8 mouse cellular contexts compared by ENCODE assay signal in the genomic region with DNA sequence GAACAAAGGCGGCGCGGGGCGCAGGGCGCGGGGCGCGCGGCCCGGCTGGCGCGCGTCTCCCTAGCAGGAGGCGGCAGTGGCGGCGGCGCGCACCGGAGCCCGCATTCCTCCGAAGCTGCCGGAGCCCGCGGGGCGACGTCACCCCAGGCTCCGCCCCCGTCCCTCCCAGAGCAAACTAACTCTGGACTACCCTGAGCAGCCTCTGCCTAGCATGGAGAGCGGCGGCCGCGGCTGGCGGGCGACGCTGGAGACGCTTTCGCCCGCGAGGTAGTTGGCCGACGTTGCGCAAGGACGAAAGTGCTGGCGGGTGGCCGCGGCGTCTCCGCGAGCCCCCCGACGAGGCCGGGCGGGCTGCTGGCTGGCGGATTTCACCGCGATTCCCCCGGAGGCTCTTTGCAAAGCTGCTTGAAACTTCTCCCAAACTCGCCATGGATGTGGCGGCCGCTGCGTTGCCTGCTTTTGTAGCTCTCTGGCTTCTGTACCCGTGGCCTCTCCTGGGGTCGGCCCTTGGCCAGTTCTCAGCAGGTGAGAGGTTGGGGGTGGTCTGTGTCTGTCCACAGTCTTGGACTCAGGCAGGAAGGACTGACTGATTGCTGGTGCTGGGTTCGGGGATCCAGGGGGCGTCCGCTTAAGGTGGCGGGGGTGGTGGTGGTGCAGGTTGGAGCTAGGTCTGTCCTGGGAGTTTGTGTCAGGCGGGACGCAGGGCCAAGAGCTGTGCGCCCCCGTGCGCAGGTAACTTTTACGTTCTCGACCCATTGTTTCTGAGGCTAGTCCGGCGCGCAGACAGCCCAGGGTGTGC. TPM values are rescaled to one million over a fixed set of nuclear protein-coding genes. Genes with fewer than 3 reads are reported as not detected.
DNase-seq lines count a peak whose midpoint lies in the region; ATAC-seq and TF ChIP-seq lines count a peak whose summit lies in the region.

A gene (plus strand): TSS at position 168 of the 799 bp plus-strand sequence.

- no peak for ATAC-seq in CD4-positive, CD25-positive, alpha-beta regulatory T cell, adult 4 months
- peak; percentile 96 for ATAC-seq in heart, embryonic 12.5 days (ENCODE audit: insufficient number of reproducible peaks, low FRiP score)
- ATAC-seq in kidney, postnatal 0 days (replicated peaks; ENCODE audit: low FRiP score, low read depth) = peak; percentile 98

- peak within 1 kb of the TSS; percentile 88 for H3K9ac ChIP-seq in heart, embryonic 12.5 days
- H3K9ac ChIP-seq in kidney, postnatal 0 days (ENCODE audit: low read depth, low read length) = peak within 1 kb of the TSS; percentile 79

- no peaks in the 10 kb centered on the region for H3K9me3 ChIP-seq in heart, embryonic 12.5 days (replicated peaks)
- no peaks in the 10 kb centered on the region for H3K9me3 ChIP-seq in kidney, postnatal 0 days (replicated peaks; ENCODE audit: low read length)

- peaks cover 45% of the 10 kb centered on the region for H3K79me2 ChIP-seq in myocyte (ENCODE audit: control insufficient read depth, insufficient read depth)

- H3K4me2 ChIP-seq in heart, embryonic 12.5 days = peak within 1 kb of the TSS; percentile 67
- H3K4me2 ChIP-seq in kidney, postnatal 0 days (ENCODE audit: low read length) = peak within 1 kb of the TSS; percentile 87
- H3K4me2 ChIP-seq in myocyte (ENCODE audit: low read depth) = peak within 1 kb of the TSS; percentile 72

- H3ac ChIP-seq in myocyte (ENCODE audit: control insufficient read depth, insufficient read length) = peak within 1 kb of the TSS; percentile 38

- no peaks in the 10 kb centered on the region for H3K36me3 ChIP-seq in heart, embryonic 12.5 days
- no peaks in the 10 kb centered on the region for H3K36me3 ChIP-seq in kidney, postnatal 0 days (ENCODE audit: insufficient read depth, low read length)
- no peaks in the 10 kb centered on the region for H3K36me3 ChIP-seq in myocyte (ENCODE audit: control insufficient read depth, insufficient read depth)
- H3K36me3 ChIP-seq in testis, adult 2 months (ENCODE audit: control insufficient read depth, insufficient read depth, low read length) = no peaks in the 10 kb centered on the region

- no peak for TF ChIP-seq CTCF in kidney, postnatal 0 days (IDR thresholded peaks at IDR 0.05; ENCODE audit: low read depth)
- TF ChIP-seq CTCF in testis, adult 2 months (IDR thresholded peaks at IDR 0.05; ENCODE audit: control insufficient read depth, insufficient read depth, insufficient replicate concordance, low read depth, low read length) = no peak

- no peaks in the 10 kb centered on the region for H3K27me3 ChIP-seq in heart, embryonic 12.5 days (replicated peaks)
- H3K27me3 ChIP-seq in kidney, postnatal 0 days (ENCODE audit: insufficient read depth, low read length) = no peaks in the 10 kb centered on the region
- H3K27me3 ChIP-seq in myocyte (ENCODE audit: control insufficient read depth, insufficient read depth, insufficient read length) = no peaks in the 10 kb centered on the region
- H3K27me3 ChIP-seq in testis, adult 2 months (ENCODE audit: control insufficient read depth, insufficient read depth, low read length) = no peaks in the 10 kb centered on the region

- peak; percentile 19 for DNase-seq in CD4-positive, CD25-positive, alpha-beta regulatory T cell, adult 2 months (ENCODE audit: low read depth, low spot score)
- DNase-seq in fibroblast of lung, adult 2 months (ENCODE audit: low read depth) = peak; percentile 67
- DNase-seq in kidney, postnatal 0 days (ENCODE audit: low spot score) = peak; percentile 97
- DNase-seq in liver = peak; percentile 86

- peaks cover 12% of the 10 kb centered on the region for H3K4me1 ChIP-seq in heart, embryonic 12.5 days (replicated peaks)
- no peaks in the 10 kb centered on the region for H3K4me1 ChIP-seq in kidney, postnatal 0 days (replicated peaks; ENCODE audit: insufficient read depth, low read length)
- peaks cover 11% of the 10 kb centered on the region for H3K4me1 ChIP-seq in testis, adult 2 months (ENCODE audit: control insufficient read depth, insufficient read depth, low read length)

- H3K27ac ChIP-seq in heart, embryonic 12.5 days (ENCODE audit: poor library complexity, severe bottlenecking) = peak within 1 kb of the TSS; percentile 93
- H3K27ac ChIP-seq in kidney, postnatal 0 days = peak within 1 kb of the TSS; percentile 90
- peak within 1 kb of the TSS; percentile 48; the same call in 1 of the 2 replicates for H3K27ac ChIP-seq in testis, adult 2 months (ENCODE audit: control insufficient read depth, insufficient read depth, low read depth, low read length)

- H3K4me3 ChIP-seq in heart, embryonic 12.5 days = peak within 1 kb of the TSS; percentile 73
- H3K4me3 ChIP-seq in kidney, postnatal 0 days (replicated peaks; ENCODE audit: low read depth, low read length) = peak within 1 kb of the TSS; percentile 74
- peak within 1 kb of the TSS; percentile 98 for H3K4me3 ChIP-seq in myocyte
- peak within 1 kb of the TSS; percentile 85 for H3K4me3 ChIP-seq in testis, adult 2 months (ENCODE audit: control insufficient read depth, low read depth, low read length)

- TF ChIP-seq POLR2A in myocyte (IDR thresholded peaks at IDR 0.05; ENCODE audit: insufficient read length, low read depth) = peak; percentile 87
- TF ChIP-seq POLR2A in testis, adult 2 months (IDR thresholded peaks at IDR 0.05; ENCODE audit: control insufficient read depth, low read depth, low read length) = no peak

- WGBS in heart, embryonic 12.5 days = under 1% methylated on average over 76 of the region's 77 CpGs
- WGBS in kidney, postnatal 0 days = under 1% methylated on average over 75 of the region's 77 CpGs

TF ChIP-seq in myocyte, 11 proteins besides CTCF, POLR2A, EP300 and RAD21:
- TF ChIP-seq E2F4 (IDR thresholded peaks at IDR 0.05; ENCODE audit: insufficient read depth) (peak; percentile 23), MAX (IDR thresholded peaks at IDR 0.05; ENCODE audit: low read depth) (no peak), MYOD1 (IDR thresholded peaks at IDR 0.05; ENCODE audit: control insufficient read depth in 1 of 3, insufficient read length in 2 of 3, low read depth in 2 of 3) (peak in 1 of 3 experiments; percentile 48), TCF12 (IDR thresholded peaks at IDR 0.05; ENCODE audit: insufficient read depth, poor library complexity, severe bottlenecking) (no peak), CEBPB (IDR thresholded peaks at IDR 0.05; ENCODE audit: insufficient read depth, poor library complexity, severe bottlenecking) (peak; percentile 73), POLR2AphosphoS2 (IDR thresholded peaks at IDR 0.05; ENCODE audit: insufficient read length, low read depth) (peak; percentile 81), TCF3 (IDR thresholded peaks at IDR 0.05; ENCODE audit: insufficient read length, low read depth) (no peak), MYOG (IDR thresholded peaks at IDR 0.05; ENCODE audit: control insufficient read depth in 1 of 3, insufficient read depth in 1 of 3, insufficient read length in 2 of 3, low read depth in 2 of 3) (peak in 1 of 3 experiments; percentile 40)

RNA-seq across cellular contexts. Expression of the gene that starts here (rescaled TPM):
- not detected for polyA plus RNA-seq in CD4-positive, CD25-positive, alpha-beta regulatory T cell, adult 4 months (2017; shearing (Covaris generic))
- 43.7 and 46.0 TPM in 2 replicates for polyA plus RNA-seq in heart, embryonic 12.5 days (2016; fragmentation: Nextera tagmentation; extraction: Ambion mirVana)
- polyA plus RNA-seq in kidney, postnatal 0 days (2015; fragmentation: Nextera tagmentation; extraction: Ambion mirVana) = 24.5 and 24.6 TPM in 2 replicates
- 28.8 TPM for polyA plus RNA-seq in myocyte (2012; fragmentation: generic; extraction: Trizol)
- 1.3 and 1.7 TPM in 2 replicates for polyA plus RNA-seq in testis, adult 2 months (2012; rRNA removed)

Comparison
In these comparisons a context has a peak if more than half of its experiments do, and no peak if none do; other contexts are left out.
1. DNase-seq: peak in every context shown above with its lines; median percentile 97 in kidney, postnatal 0 days; 86 in liver; 67 in fibroblast of lung, adult 2 months; 19 in CD4-positive, CD25-positive, alpha-beta regulatory T cell, adult 2 months.